Mouse (Mus musculus) limb, embryonic 11.5 days (tissue): Measurements from ENCODE around the gene Hoxc9. TPM values are rescaled to one million over a fixed set of nuclear protein-coding genes. Genes with fewer than 3 reads are reported as not detected.

ENCODE experiments used
- ATAC-seq: fragments of 200-750 bp; cut with Nextera tagmentation; 2 replicates; pipeline ENCODE4 v1.8.0; 2017; ENCODE audit warnings: low read depth; ENCODE audit not compliant: insufficient number of reproducible peaks, low FRiP score, low TSS enrichment
- DNase-seq: peaks from one replicate; pipeline ENCODE4 v3.0.0-alpha.2; 2015; ENCODE audit warnings: low spot score
- H3K27ac ChIP-seq: fragments of 300-500 bp; sonication (generic); replicated peaks from 2 replicates; pipeline ENCODE4 v1.5.1; 2014; ENCODE audit warnings: low read depth, mild to moderate bottlenecking, low read length
- H3K27me3 ChIP-seq: fragments of 300-500 bp; sonication (generic); 2 replicates; pipeline ENCODE4 v1.6.1; 2014; ENCODE audit warnings: mild to moderate bottlenecking, low read length, mixed read lengths; ENCODE audit not compliant: control insufficient read depth, insufficient read depth
- H3K36me3 ChIP-seq: fragments of 300-500 bp; sonication (generic); 2 replicates; pipeline ENCODE4 v1.6.1; 2014; ENCODE audit warnings: mild to moderate bottlenecking, low read length, moderate library complexity, mixed read lengths; ENCODE audit not compliant: control insufficient read depth, insufficient read depth
- H3K4me1 ChIP-seq: fragments of 300-500 bp; sonication (generic); 2 replicates; pipeline ENCODE4 v1.6.1; 2014; ENCODE audit warnings: low read length, mixed read lengths; ENCODE audit not compliant: control insufficient read depth, insufficient read depth
- H3K4me2 ChIP-seq: fragments of 300-500 bp; sonication (generic); 2 replicates; pipeline ENCODE4 v1.6.1; 2014; ENCODE audit warnings: low read depth, mild to moderate bottlenecking, moderate library complexity; ENCODE audit not compliant: severe bottlenecking
- H3K4me3 ChIP-seq: fragments of 300-500 bp; sonication (generic); 2 replicates; pipeline ENCODE4 v1.5.1; 2014; ENCODE audit warnings: low read depth, low read length
- H3K9ac ChIP-seq: fragments of 300-500 bp; sonication (generic); 2 replicates; pipeline ENCODE4 v1.6.1; 2014; ENCODE audit warnings: mild to moderate bottlenecking, low read length
- H3K9me3 ChIP-seq: fragments of 300-500 bp; sonication (generic); 2 replicates; pipeline ENCODE4 v1.6.1; 2016; ENCODE audit warnings: low read length; ENCODE audit not compliant: control insufficient read depth
- WGBS: fragments of 180-500 bp; shearing (Covaris S2); extraction: QIAGEN DNeasy Blood & Tissue Kit; methylation state at CpG from one replicate; pipeline ENCODE4 v1.1.7; 2014; 5-methylcytosine and 5-hydroxymethylcytosine counted together
- polyA plus RNA-seq: library from polyadenylated mRNA; unstranded; fragments of >200 nt; fragmentation: Nextera tagmentation; extraction: Ambion mirVana; gene quantifications from 2 replicates; pipeline ENCODE4 v1.2.1, GENCODE M21; 2014

The Hoxc9 gene
- polyA plus RNA-seq, 1 experiment from 2014 or later, result 6.1 TPM

GRCm38 (mm10) chr15:102950877-102951276 is 25.4 kb upstream of the Hoxc9 start:
- no peaks in the 10 kb centered on the region for H3K36me3 ChIP-seq
- peak overlapping the region; percentile 60 for H3K9ac ChIP-seq
- H3K27me3 ChIP-seq, result peaks cover 60% of the 10 kb centered on the region
- H3K4me3 ChIP-seq, result peak overlapping the region; percentile 24
- peak overlapping the region; percentile 76 for H3K27ac ChIP-seq
- 7% methylated on average over 2 of the region's 2 CpGs for WGBS
- no peak for DNase-seq
- H3K9me3 ChIP-seq, result no peaks in the 10 kb centered on the region
- peak overlapping the region; percentile 42 for H3K4me2 ChIP-seq
- no peak for ATAC-seq
- peaks cover 4% of the 10 kb centered on the region; the same call in 1 of the 2 replicates for H3K4me1 ChIP-seq

GRCm38 (mm10) chr15:102953561-102953960 is 22.7 kb upstream of the Hoxc9 start:
- ATAC-seq, result no peak
- H3K9ac ChIP-seq, result peak overlapping the region; percentile 94
- no peaks in the 10 kb centered on the region for H3K9me3 ChIP-seq
- peak overlapping the region; percentile 68 for H3K4me2 ChIP-seq
- peak; percentile 64 for DNase-seq
- H3K36me3 ChIP-seq, result no peaks in the 10 kb centered on the region
- peaks cover 17% of the 10 kb centered on the region for H3K4me1 ChIP-seq
- H3K27ac ChIP-seq, result peak overlapping the region; percentile 63; the same call in 1 of the 2 replicates
- H3K4me3 ChIP-seq, result peak overlapping the region; percentile 45
- 3% methylated on average over 6 of the region's 6 CpGs for whole genome bisulfite sequencing
- peaks cover 61% of the 10 kb centered on the region for H3K27me3 ChIP-seq

GRCm38 (mm10) chr15:102954192-102955006 is 21.8 kb upstream of the Hoxc9 start, which contains the start of gene Hoxc11:
TSS of gene Hoxc11 (plus strand) at chr15:102954427.
- Histone ChIP-seq H3K4me1 (peaks cover 17% of the 10 kb centered on the region), H3K36me3 (no peaks in the 10 kb centered on the region), H3K9ac (peak within 1 kb of the TSS; percentile 94), H3K4me2 (peak within 1 kb of the TSS; percentile 68), H3K9me3 (no peaks in the 10 kb centered on the region), H3K27me3 (peaks cover 55% of the 10 kb centered on the region), H3K27ac (peak within 1 kb of the TSS; percentile 63), H3K4me3 (peak within 1 kb of the TSS; percentile 45)
- under 1% methylated on average over 57 of the region's 57 CpGs for WGBS
- ATAC-seq, result 0 out of 2 replicates have a peak, but pooled peaks have one; percentile 4
- DNase-seq, result peak; percentile 75

DNA sequence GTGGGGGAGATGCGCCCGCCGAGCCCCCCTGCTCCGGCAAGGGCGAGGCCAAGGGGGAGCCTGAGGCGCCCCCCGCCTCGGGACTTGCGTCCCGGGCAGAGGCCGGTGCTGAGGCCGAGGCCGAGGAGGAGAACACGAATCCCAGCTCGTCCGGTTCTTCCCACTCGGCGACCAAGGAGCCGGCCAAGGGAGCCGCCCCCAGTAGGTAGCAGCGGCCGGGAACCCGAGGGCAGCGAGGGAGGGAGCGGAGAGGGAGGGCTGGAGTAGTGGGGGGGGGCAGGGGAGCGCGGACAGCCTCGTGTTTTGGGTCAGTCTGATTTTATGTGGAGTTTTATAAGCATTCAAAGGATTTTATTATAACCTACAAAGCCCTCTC is 21.2 kb upstream of the Hoxc9 start:
- Histone ChIP-seq H3K27ac (peak overlapping the region; percentile 63), H3K4me2 (peak overlapping the region; percentile 68)
- ATAC-seq, result no peak

GRCm38 (mm10) chr15:102955833-102956640 is 20.2 kb upstream of the Hoxc9 start:
- peaks cover 26% of the 10 kb centered on the region for H3K4me1 ChIP-seq
- no peak for ATAC-seq
- peak; percentile 75 for DNase-seq
- under 1% methylated on average over 40 of the region's 40 CpGs for WGBS
- peak overlapping the region; percentile 94 for H3K9ac ChIP-seq
- H3K4me2 ChIP-seq, result peak overlapping the region; percentile 68
- no peaks in the 10 kb centered on the region for H3K36me3 ChIP-seq
- peak overlapping the region; percentile 45 for H3K4me3 ChIP-seq
- no peaks in the 10 kb centered on the region for H3K9me3 ChIP-seq
- peak overlapping the region; percentile 63 for H3K27ac ChIP-seq
- peaks cover 47% of the 10 kb centered on the region for H3K27me3 ChIP-seq

More for the DNA sequence above, 21.2 kb upstream of the Hoxc9 start:
- H3K4me3 ChIP-seq, result peak overlapping the region; percentile 45
- peaks cover 18% of the 10 kb centered on the region for H3K4me1 ChIP-seq
- H3K9me3 ChIP-seq, result no peaks in the 10 kb centered on the region
- no peaks in the 10 kb centered on the region for H3K36me3 ChIP-seq
- H3K9ac ChIP-seq, result peak overlapping the region; percentile 94
- peak; percentile 71 for DNase-seq
- WGBS, result under 1% methylated on average over 28 of the region's 28 CpGs
- H3K27me3 ChIP-seq, result peaks cover 51% of the 10 kb centered on the region

- Histone ChIP-seq H3K9me3 (no peaks in the 10 kb centered on the region), H3K9ac (peak overlapping the region; percentile 94), H3K4me2 (peak overlapping the region; percentile 68), H3K4me3 (peak overlapping the region; percentile 45), H3K27ac (peak overlapping the region; percentile 63), H3K4me1 (peaks cover 29% of the 10 kb centered on the region), H3K36me3 (no peaks in the 10 kb centered on the region), H3K27me3 (peaks cover 51% of the 10 kb centered on the region)
- peak; percentile 62 for DNase-seq
- WGBS, result under 1% methylated on average over 12 of the region's 12 CpGs
- ATAC-seq, result no peak
These were observed 19.3 kb upstream of the Hoxc9 start for GRCm38 (mm10) chr15:102956906-102957305.

DNA sequence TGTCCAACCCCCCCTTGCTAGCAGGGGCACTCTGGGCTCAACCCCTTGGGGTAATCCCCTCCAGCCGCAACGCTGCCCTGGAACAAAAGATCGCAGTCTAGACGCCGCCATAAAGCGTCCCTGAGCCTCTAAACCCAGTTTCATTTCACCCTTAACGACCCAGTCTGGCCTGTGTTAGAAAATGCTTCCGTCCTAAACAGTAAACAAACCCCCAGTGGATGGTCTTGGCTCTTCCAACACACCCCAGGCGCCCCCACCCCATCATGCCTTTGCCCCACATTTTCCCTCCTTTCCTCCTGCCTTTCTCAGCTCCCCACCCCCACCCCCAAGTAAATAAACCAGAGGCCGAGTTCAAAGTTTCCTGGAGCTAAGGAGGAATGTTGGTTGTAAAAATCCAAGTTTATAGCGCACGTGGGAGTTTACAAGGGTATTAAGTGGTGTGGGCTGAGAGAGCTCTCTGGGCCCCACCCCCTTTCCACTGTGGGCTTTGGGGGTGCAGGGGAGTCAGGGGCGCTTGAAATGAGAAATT is 16.5 kb upstream of the Hoxc9 start:
- DNase-seq (peak; percentile 78), ATAC-seq (peak; percentile 76)
- Histone ChIP-seq H3K9ac (peak overlapping the region; percentile 61), H3K4me1 (peaks cover 25% of the 10 kb centered on the region), H3K36me3 (no peaks in the 10 kb centered on the region), H3K4me3 (peak overlapping the region; percentile 20), H3K27ac (peak overlapping the region; percentile 95), H3K27me3 (peaks cover 45% of the 10 kb centered on the region), H3K4me2 (peak overlapping the region; percentile 56), H3K9me3 (no peaks in the 10 kb centered on the region)
- WGBS, result under 1% methylated on average over 13 of the region's 13 CpGs

DNA sequence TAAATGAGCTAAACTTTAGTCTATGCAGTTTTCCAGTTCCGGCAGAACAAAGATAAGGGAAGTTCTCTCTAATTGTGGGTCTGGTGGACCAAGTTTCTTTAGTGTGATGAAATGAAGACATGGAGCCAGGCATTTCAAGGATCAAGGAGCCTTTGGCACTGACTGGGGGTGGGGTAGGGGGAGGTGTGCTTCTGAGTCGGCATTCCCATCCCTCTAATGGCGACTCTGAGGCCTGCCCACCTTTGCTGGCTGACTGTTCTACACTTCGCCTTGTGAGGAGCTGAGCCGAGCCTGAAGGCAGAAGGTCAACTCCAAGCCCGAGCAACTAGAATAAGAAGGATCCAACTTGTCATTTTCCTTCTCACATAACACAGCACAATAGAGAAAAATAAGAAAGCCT is 14.5 kb upstream of the Hoxc9 start:
- ATAC-seq (no peak), DNase-seq (peak; percentile 72)
- Histone ChIP-seq H3K36me3 (no peaks in the 10 kb centered on the region), H3K4me1 (peaks cover 26% of the 10 kb centered on the region), H3K9me3 (no peaks in the 10 kb centered on the region), H3K27me3 (peaks cover 47% of the 10 kb centered on the region), H3K27ac (peak overlapping the region; percentile 95), H3K4me3 (peak overlapping the region; percentile 5), H3K4me2 (peak overlapping the region; percentile 56), H3K9ac (peak overlapping the region; percentile 46)
- WGBS, result 1% methylated on average over 6 of the region's 6 CpGs
